Mouse (Mus musculus) cerebellum, adult 11 months (tissue): ENCODE data around the gene Papln.

ENCODE experiments used
- DNase-seq: peaks from one replicate; pipeline ENCODE4 v3.0.0; 2022

The Papln gene

DNA sequence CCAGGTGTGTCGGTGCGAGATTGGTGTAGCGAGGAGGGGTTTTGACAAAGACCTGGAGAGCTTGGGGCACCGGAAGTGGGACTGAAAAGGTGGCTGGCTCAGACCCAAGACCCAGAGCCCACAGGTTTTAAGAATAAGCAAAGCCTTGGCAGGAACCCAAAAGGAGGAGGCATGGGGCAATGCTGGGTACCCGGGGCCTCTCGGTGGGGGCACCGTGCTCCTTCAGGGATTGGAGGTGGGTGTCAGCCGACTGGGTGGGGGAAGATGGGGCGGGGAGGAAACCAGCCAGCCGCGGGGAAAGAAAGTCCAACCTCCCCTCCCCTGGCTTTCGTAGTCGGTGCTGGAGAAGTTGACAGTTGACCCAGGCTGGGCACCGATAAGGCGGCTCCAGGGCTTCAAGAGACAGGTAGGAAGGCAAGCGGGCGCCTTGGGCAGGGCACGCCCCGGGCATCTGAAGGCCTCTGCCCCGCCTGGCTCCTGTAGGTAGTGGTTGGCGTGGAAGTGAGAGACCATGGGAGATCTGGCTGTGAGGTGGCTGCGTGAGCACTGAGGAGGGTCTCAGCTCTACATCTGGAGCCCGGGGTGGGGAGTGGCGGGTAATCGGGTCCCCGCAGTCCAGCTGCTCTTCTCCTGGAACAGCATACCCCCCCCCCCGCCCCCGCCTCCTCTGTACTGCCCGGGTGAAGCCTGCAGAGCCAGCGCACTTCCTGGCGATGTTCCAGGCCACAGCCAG lies at the start of gene Papln:
Papln (plus strand) TSS at position 324 of the 733 bp plus-strand sequence.
- DNase-seq: no peak

DNA sequence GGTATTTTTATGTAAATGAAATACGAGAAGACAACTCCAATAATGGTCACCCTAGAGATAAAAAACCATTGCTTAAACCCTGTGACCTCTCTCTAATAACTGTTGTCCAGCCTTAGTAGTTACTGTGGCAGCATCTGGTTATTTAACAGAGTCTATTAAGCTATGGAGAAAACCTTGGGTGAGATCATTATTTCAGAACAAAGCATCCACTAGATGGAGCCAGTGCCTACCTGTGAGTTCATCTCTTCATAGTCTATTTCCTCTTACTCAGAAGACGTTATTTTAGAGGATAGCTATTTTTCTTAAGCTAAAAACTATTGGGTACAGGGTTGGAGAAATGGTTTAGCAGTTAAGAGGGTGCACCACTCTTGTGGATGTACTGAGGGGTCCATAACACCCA lies 49.7 kb upstream of the Papln start:
- DNase-seq: peak; percentile 31

DNA sequence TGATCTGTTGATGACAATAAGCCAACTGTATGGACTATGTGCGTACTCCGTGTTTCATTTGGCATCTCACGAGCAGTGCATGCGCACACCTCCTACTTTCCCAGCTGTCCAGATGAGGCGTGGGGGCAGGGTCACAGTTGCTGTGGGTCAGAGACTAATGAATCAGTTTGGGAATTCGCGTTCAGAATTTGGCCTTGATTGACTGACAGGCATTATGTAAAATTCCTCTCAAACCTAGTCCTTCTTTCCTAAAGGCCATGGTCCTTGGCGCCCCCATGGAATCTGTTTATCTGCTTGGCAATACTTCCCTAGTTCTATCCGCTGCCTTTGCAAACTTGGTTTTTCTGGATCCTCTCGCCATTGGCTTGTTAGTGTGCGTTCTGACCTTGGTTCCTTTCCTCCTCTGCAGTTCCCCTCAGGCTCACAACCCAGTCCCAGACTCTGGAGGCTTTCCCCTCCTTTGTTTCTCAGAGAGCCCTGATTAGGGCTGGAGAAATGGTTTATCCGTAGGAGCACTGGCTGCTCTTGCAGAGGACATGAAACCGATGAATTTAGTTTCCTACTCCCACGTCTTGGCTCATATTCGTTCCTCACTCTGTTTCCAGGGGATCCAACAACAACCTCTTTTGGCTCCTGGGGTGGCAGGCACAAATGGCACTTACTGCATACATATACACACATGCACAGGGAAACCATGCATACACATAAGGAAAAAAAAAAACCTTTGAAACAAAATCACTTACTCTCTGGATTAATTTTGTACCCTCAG lies 46.8 kb upstream of the Papln start:
- no peak for DNase-seq

DNA sequence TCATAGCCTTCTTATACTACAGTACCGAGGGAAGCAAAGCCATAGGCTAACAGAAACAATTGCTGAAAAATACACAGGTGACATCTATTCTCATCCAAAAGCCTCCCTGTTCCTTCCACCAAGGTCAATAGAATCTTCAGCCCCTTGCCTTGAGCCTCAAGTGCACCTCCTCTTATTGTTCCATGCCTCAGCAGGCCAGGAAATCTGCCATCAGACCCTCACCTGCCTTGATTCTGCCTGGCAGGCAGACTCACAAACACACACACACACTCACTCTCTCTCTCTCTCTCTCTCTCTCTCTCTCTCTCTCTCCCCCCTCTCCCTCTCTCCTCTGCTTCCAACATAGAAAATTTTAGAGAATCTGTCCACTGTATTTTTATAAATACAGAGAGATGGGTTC lies 44.0 kb upstream of the Papln start:
- no peak for DNase-seq

DNA sequence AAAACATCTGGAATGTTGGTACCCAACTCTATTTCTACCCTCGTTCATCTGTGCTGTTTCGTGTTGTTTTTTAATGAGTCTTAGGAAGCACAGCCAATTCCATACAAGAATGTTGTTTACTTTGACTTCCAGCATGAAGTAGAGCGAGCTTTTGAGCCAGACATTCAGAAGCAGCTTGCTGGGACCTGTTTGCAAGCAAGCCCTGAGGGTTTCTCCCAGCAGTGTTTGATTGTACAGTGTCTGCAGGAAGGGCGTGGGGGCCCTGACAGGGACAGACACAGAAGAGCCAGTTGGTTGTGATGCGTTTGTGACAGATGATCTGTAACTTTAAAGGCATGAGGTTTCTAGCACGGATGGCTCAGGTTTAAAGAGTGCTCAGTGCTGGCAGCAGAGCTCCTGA lies 42.2 kb upstream of the Papln start:
- DNase-seq: no peak

DNA sequence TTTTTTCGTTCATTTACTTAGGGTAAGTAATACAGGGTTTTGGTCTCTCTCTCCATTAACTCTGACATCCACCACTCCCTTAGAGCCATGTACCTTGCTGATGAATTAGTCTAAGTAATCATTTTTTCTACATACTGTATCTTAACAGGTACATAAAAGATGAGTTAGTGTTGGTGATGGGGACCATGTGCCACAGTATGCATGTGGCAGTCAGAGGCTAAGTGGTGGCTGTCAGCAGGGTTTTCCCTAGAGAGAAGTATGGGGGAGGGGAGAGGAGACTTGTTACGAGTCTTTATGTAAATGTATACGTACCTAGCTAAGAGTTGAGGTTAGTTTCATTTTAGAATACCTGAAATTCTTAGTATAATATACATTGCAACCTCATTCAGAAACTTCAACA lies 40.4 kb upstream of the Papln start:
- no peak for DNase-seq

DNA sequence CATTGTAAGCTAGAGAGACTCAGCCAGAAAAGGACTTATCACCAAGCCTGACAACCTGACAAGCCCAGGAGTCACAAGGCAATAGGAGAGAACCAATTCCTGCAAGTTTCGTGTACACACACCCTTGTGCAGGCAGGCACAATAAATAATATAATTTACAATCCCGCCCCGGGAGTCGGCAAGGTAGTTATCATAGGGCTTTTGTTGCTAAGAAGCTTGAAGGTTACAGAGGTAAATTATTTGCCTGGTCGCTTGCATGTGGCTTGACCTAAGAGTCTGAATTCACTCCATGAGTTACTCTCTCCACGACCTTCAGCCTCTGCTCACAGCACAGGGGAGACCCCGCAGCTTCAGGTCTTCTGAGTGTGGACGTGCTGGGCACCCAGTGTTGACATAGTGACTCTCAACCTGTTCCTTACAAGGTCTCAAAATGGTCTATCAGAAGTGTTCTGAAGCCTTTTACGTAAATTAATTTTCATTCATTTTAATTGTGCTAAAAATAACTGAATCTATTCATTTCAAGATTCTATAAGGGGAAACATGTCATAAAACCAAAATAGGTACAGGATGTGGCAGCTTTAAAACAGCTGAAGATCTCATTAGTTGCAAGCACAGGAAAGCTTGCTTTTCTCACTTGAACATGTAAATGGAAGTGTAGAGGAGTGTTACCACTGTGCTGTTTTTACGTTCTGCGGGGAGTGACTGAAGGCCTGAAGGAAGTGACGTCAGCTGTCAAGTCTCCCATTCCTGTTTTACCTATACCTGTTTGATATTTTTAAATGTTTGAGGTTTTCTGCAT lies 36.7 kb upstream of the Papln start:
- no peak for DNase-seq

DNA sequence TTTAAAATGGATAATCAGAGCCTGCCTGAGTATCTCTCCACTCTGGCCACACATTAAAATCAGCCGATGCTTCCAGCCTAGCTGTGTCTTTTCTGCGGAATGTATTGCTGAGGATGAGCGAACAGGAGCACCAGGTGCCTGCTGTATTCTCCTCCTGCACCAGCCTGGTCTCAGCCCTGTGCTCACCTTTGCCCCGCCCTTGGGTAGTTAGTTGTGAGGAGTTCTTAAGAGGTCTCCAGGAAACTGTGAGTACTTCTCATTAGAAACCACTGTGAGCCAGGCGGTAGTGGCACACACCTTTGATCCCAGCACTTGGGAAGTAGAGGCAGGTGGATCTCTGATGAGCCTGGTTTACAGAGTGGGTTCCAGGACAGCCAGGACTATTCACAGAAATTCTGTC lies 31.2 kb upstream of the Papln start:
- no peak for DNase-seq

DNA sequence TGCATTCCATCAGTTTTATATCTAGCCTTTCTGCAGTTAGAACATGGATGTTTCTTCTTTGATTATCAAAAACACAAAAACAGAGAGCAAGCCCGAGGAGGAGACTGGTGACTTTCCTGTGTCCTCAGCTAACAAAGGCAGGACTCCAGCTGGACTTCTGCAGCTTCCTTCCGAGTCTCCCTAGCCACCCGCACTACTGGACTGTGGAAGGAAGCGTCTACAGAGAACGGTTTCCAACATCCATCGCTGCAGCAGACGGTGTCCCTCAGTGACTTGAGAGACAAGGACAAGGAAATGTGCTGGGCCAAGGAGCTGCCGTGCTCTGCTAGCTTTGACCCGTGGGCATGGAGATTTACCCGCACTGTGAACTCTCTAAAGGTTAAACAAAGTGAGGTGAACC lies 29.4 kb upstream of the Papln start:
- no peak for DNase-seq

DNA sequence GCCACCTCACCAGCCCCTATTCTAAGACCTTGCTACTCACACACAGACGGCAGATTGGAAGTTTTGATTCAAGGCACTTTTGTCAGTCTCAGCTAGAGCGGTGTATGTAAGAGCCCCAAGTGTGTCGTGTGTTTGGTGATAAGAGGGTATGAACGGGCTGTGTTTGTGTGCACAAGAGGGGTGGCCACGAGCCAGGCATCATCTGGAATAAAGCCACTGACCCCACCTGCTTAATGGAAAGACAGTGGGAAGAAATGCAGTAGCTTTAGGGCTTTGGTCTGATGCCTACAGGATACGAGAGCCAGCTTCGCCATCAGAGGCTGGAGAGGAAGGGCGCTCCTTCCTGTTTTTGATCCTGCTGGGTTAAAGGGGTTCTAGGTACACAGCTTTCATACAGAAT lies 27.2 kb upstream of the Papln start:
- DNase-seq: no peak

DNA sequence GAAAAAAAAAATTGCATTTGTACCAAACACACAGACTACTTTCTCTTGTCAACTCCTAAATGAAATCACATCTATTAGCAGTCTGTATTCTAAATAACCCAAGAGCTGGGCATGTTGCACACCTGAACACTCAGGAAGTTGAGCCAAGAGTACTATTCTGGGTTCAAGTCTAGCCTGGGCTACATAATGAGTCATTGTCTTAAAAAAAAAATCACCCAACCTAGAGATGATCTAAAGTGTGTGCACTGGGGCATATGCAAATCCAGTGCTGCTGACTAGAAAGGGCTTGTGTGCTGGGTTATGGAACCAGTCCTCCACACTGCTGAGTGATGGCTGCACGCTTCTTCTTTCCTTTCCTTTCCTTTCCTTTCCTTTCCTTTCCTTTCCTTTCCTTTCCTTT lies 24.8 kb upstream of the Papln start:
- no peak for DNase-seq

DNA sequence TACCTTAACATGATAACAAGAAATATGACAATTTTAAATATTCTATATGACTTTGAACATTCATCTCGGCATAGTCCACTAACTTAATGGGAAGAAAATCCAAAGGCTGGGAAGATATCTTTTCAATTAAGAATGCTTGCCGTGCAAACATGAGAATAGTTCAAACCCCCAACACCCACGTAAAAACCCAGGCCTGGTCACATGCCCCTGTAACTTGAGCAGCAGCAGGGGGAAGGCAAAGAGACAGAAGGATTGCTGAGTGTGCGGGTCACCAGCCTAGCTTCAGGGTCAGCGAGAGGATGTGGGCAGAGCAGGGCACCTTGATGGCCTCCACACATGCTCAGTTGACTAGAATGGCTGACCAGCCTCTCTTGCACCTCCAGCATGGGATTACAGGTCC lies 21.7 kb upstream of the Papln start:
- DNase-seq: no peak

DNA sequence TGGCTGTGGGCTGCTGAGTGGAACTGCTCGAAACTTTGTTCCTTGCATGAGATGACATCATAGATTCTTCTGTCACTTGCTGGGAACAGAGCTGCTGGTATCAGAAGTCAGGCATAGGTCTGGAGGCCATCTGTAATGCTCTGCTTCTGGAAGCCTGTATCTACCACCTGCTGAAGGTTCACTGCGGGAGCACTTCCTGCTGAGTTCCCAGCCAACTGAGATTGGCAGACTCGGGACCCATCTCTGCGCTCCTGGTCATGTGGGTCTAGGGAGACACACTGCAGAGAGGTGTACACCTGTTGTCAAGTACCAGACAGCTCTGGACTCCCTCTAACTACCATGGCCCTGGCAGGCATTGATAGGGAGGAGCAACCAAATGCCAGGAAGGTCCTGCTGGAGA lies 20.6 kb upstream of the Papln start:
- DNase-seq: peak; percentile 16

DNA sequence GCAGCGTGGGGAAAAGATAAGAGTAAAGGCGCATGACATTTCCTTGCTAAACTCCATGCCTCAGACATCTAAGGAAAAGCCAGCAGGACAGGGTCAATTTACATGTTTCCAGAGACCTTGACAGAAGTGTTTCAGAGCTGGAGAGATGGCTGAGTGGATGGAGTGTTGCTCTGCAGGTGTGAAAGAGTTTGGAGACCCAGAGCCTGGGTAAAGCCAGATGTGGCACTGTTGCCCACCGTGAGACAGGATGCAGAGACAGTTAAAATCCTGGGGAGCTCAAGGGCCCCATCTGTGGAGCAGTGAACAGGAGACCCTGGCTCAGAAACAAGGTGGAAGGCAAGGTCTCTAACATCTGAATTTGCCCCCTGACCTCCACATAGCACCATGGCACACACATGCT lies 19.7 kb upstream of the Papln start:
- DNase-seq: no peak

DNA sequence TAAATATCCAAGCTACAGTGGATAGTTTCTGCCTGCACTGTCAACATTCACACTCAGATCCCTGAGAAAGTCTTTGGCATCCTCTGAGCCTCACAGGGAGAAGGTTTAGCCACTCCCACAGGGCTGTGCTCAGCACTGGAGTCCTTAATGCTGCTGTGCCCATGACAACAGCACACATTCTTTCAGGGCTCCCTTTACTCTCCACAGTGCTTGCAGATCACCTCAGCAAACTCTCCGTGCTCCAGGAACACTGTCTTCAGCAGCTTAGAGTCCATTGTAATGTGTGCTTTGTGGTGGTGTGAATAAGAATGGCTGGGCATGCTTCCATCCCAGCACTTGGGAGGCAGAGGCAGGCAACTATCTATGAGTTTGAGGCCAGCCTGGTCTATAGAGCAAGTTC lies 14.2 kb upstream of the Papln start:
- no peak for DNase-seq

DNA sequence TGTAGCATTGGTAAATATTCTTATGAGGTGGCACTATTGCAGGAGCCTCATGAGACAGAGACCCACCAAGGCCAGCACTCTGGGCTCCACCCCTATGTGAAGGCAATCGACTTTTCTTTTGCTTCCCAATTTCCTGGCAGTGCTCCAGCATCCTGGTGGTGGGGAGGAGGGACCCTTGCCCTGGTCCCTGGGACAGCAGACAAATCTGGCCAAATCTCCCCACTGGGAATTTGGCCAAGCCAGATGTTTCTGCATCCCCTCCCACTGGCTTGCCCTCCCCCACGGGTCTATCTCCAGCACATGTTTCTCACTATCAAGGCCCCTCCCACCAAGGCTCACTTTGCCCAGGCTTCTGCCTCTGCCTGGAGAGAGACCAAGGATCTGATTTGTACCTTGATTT lies 10.9 kb upstream of the Papln start:
- no peak for DNase-seq

DNA sequence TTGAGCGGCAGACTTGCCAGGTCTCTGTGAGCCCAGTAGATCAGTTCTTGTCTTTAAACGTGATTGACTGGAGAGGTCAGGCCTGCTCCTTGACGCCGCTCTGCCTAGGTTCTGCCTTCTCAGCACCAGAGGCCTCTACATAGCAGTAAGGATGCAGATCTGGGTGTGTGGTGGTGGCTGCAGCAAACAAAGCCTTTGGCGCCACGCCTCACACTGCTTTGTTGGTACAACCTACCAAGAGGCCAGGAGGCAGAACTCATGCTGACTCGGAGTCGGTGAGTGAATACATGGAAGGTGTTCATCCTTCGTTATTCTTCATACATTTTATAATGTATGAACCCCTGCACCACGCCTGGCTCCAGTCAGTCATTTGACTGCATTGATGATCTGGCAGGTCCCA lies 4.7 kb upstream of the Papln start:
- DNase-seq: no peak

DNA sequence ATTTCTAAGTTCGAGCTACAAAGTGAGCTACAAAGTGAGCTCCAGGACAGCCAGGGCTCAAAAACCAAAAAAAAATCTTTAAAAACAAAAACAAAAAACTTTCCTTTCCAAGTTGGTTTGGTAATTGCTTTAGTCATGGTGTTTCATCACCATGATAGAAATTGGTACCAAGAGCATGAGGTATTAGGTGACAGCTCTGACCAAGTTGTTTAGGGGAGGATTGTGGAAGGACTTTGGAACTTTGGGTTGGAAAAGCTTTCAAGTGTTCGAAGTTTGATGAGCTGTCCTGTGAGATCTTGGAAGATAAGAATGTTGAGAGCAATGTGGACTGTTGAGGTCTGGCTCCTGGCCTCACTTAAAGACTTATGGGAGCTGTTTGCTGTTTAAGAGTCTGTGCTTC lies 3.2 kb upstream of the Papln start:
- DNase-seq: no peak

DNA sequence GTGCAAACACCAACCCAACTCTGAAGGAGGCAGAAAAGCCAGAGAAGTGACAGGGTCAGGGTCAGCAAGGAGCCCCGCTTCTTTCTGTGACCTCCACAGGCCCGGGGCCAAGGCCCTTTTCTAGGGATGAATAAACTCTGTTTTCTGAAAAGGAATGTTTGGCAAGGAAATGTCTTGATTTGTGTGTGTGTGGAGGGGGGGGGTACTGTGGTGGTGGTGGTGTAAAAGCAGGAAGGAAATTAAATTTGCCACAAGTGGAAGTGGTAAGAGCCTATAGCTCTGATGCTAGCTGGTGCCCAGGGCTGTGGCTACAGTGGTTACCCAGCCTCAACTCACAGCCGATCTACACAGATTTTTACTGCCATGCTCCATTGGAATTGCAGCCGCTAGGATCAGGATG lies 728 bp upstream of the Papln start:
- no peak for DNase-seq

DNA sequence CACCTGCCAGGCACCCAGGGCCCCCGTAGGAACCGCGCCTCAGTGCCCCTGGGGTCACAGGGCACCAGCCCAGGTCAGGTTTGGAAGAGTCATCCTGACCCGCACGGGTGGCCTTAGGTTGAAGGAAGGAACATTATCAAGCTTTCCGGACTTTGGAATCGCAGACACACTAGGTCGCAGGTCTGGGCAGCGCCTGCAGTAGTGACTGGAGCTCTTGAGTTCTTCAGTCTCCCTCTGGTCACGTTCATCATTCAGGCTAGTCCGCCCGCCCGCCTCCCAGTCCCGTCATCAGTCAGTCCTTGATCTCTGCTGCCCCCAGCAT lies 571 bp downstream of the Papln start:
- DNase-seq: no peak

DNA sequence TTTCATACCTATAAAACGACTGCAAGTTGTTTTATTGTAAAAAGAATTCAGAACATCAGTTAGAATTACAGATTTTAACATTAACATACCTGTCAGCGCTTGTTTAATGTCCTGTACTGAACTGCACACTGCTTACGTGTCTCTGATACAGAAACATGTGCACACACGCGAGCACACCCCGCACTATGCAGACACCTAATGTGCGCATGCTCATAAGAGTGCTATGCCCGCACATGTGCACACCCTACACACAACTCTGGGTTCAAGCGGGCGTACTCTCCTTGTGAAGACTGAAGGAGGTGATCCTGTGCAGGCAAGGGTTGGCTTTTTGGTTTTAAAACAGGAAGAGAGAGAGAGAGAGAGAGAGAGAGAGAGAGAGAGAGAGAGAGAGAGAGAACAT lies 1.1 kb downstream of the Papln start:
- DNase-seq: no peak

DNA sequence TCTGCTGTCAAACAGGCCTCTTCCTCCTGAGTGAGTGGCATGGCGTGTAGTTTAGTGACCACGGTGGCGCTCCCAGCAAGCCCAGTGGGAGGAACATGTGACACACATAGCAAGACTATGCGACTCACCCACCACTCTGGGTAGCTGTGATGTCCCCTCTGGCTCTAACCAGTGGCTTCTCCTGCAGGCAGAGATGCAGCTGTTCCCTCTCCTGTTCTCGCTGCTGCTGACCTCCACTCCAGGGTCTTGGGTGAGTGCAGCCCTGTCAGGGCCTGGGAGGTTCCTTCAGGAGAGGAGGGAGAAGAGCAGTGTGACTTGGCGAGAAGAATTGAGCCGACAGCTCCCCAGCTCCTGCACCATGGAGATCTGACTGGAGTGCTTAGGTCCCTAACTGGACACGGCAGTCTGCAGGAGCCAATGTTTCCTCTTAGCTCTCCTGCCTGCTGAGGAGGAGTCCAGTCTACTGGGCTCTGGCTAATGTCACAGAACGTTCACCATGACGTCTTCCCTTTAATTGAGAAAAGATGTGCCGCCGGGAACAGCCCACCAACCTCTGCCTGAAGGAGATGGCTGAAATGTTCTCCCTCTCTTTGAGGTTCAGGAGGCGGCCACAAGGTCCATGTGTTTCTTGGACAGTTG lies 2.6 kb downstream of the Papln start:
- no peak for DNase-seq

DNA sequence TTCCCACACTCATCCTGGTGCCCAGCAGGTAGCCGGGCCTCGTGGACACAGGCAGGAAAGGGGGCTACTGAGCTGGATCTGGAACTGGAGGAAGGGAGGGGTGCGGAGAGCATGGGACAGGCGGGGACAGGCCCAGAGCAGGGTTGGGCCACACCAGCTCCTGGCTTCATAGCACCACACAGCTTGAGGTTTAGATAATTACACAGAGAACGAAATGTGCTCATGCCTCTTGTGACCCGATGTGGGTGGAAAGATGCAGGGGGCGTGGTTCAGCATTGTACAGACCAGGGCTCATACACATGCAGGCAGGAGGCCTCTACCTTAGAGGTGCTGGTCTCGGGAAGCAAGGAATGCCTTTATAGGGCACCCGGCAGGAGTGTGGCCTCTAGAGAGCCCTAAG lies 4.4 kb downstream of the Papln start:
- no peak for DNase-seq
